In genomic region chr2:165284377-165284776, GRCm38 (mm10) we compare ENCODE assay signal across 13 mouse cellular contexts. TPM values are rescaled to one million over a fixed set of nuclear protein-coding genes. Genes with fewer than 3 reads are reported as not detected.
"Had no signal": no experiment of that assay in that cellular context is flagged by ENCODE, and none has a peak within 500 bp of the region (broad histone marks: within the 10 kb centered on the region; RNA-seq: fewer than 3 reads in every experiment).

No protein-coding gene starts in this region.

- H3K4me3 ChIP-seq: kidney, embryonic 15.5 days; limb, embryonic 13.5 days; neural tube, embryonic 12.5 days had no signal

- DNase-seq: kidney, postnatal 14 days; layer of hippocampus, adult 9-11 months; layer of hippocampus, postnatal 36 days; lung, adult 18-20 months; midbrain, embryonic 14.5 days; right cerebral cortex, postnatal 4 days; thymus, postnatal 36 days had no signal

- H3K9ac ChIP-seq: kidney, embryonic 15.5 days; limb, embryonic 13.5 days; neural tube, embryonic 12.5 days had no signal

- H3K27me3 ChIP-seq: kidney, embryonic 15.5 days; limb, embryonic 13.5 days; neural tube, embryonic 12.5 days had no signal

- H3K27ac ChIP-seq: kidney, embryonic 15.5 days; limb, embryonic 13.5 days; neural tube, embryonic 12.5 days had no signal

- H3K4me2 ChIP-seq: kidney, embryonic 15.5 days; limb, embryonic 13.5 days; neural tube, embryonic 12.5 days had no signal

- ATAC-seq: hindbrain, embryonic 16.5 days; inflammation-experienced regulatory T-cells, adult 6 months had no signal

- H3K9me3 ChIP-seq: kidney, embryonic 15.5 days; limb, embryonic 13.5 days; neural tube, embryonic 12.5 days had no signal

RNA-seq across cellular contexts. Expression of gene Cdh22, which starts 49.7 kb away (rescaled TPM):
- total RNA-seq: neutrophil, adult 5-6 weeks had no signal
- polyA plus RNA-seq: inflammation-experienced regulatory T-cells, adult 6 months had no signal
